Mouse (Mus musculus) spleen, adult 18-20 months (tissue): ENCODE results near the gene Kbtbd6.
A peak's percentile ranks its signal among the peaks of the same experiment; 100 is the strongest.

ENCODE experiments used
- DNase-seq, 2 experiments: peaks; one replicate each; pipeline ENCODE4 v3.0.0; 2022; ENCODE audit warnings: mixed read lengths in 2 of 2

Gene Kbtbd6

GRCm38 (mm10) chr14:79481339-79482151 lies 29.9 kb downstream of the Kbtbd6 start, which contains the start of gene Wbp4:
Wbp4 (minus strand) TSS chr14:79481520.
- peak; percentile 90 to 95 for DNase-seq

GRCm38 (mm10) chr14:79482251-79482661 lies 30.6 kb downstream of the Kbtbd6 start:
- DNase-seq: no peak

DNA sequence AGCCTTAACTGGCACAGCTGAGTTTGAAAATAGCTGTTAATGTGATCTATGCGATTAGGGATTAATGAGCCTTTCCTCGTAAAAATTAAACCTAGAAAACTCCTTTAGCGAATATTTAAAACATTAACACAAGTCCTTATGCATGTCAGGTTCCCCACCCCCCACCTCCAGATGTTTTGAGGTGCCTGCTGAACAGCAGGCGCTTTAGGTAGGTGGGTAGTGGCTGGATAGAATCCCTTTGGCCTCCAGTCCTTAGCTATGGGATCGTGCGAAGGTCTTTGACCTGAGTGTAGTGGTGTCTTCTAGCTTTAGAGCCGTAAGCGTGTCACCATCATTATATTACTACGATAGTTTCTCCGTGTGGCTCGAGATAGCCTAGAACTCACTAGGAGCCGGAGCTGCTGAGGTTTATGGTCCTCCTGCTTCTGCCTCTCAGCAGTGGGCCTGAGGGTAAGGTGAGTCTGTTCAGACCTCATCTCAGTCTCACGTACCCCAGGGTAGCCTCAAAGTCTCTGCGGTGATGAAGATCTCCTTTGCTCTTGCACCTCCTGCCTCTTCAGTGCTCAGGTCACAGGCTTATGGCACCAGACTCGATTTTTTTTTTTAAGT lies 31.2 kb downstream of the Kbtbd6 start:
- DNase-seq: no peak

DNA sequence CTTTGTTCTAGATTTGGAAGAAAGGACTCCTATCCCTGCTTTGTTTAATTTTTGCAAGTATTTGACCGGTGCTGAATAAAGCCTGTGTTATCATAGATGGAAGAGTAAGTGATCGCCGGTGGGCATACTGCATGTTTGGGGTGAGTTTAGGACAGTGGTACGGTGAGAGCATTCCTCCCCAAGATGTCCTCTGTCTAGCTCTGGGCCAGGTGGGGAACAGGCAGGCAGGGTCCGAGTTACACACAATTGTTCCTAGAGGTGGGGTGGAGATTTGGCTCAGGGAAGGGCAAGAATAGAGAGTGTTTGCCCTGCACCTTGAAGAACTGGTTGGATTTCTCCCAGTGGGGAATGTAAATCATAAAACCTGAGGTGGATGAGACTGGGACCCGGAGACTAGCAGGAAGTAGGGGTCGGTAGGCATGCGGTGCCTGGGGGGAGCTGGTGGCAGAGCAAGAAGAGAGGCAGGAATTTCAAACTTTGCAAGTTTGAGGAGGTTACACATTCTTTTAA lies 32.0 kb downstream of the Kbtbd6 start:
- DNase-seq: no peak

GRCm38 (mm10) chr14:79486617-79486992 lies 35.0 kb downstream of the Kbtbd6 start:
- no peak for DNase-seq

DNA sequence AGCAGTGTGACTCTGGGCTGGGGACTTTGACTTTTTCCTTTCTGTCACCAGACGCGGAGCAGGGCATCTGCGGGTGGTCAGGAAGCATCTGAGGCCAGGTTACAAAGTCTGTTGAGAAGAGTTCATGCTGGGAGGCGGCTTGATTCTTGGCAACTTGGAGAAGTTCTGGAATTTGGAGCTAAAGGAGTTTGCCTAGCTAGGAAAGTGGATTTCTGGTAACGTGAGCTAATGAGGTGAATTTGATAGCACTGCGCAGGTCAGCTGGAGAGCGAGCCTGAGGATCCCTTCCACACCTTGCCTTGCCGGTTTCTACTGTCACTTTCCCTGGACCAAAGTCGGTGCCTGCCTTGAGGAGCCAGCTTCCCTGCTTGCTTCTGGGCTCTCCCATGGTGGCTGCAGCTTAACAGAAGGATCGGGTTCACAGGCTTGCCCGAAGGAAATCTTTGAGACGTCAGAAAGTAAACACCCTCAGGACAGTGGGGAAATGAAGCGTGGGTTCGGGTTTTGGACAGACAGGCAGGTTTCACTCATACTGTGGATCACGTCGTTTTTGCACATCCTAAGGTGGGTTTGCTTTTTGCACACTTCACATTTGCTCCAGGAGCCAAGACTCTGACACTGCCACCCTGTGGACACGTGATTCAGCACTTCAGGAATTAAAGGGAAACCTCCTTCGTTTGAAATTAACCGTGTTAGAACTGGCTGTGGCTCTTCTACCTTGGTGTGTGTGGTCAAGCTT lies 35.5 kb downstream of the Kbtbd6 start:
- DNase-seq: peak in 1 of 2 experiments; percentile 21

DNA sequence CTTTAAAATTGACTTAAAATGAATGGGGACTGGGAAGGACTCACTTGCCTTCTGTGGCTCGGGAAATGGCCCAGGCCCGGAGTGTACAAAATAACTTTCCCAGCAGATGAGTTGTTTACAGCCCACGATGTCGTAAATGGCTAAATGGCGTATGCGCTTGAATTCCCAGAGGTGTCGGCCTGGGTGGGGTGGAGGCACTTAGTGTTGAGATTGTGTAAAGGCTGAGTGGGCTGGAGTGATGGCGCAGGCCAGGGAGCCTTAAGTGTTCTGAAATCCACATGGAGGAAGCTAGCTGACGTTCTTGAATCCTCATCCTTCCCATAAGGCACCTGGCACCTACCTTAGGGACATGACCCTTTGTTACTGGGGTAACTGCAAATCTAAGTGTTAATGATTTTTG lies 36.9 kb downstream of the Kbtbd6 start:
- DNase-seq: no peak

DNA sequence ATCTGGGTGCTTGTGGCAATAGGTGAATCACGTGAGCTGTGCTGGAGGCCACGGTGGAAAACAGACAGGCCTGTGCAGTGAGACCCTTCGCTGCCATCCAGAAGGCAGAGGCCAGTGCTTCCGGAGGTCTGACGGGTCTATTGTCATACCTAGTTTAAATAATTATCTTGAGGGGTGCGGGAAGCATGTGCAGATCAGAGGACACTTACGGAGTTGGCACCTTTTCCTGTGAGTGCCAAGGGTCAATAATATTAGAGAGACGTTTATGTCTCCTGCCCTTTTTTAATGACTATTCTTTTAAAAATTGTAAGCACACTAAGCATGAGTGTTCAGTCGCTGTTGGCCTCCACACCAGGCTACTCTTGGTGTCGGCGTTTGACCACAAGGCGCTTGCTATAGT lies 37.5 kb downstream of the Kbtbd6 start:
- no peak for DNase-seq

- no peak for DNase-seq
Measured at GRCm38 (mm10) chr14:79490246-79490645, 38.6 kb downstream of the Kbtbd6 start.

DNA sequence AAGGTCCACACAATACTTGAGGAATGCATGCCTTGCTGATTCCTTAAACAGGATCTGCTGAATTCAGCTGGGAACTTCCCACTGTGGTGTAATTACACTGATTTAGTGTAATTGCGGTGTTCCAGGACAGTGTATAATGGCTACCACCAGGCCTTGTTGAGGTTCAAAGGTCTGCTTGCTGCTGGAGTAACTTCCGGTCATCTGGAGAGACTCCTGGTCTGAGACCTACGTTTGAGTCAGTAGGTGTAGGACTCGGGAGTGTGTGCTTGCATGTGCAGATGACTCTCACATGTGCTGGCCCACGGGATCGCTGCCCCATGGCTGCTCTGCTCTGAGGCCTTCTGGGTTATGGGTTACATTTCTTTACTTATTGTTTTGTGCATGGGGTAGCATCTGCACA lies 42.7 kb downstream of the Kbtbd6 start:
- DNase-seq: no peak

GRCm38 (mm10) chr14:79499326-79499725 lies 47.7 kb downstream of the Kbtbd6 start:
- no peak for DNase-seq

DNA sequence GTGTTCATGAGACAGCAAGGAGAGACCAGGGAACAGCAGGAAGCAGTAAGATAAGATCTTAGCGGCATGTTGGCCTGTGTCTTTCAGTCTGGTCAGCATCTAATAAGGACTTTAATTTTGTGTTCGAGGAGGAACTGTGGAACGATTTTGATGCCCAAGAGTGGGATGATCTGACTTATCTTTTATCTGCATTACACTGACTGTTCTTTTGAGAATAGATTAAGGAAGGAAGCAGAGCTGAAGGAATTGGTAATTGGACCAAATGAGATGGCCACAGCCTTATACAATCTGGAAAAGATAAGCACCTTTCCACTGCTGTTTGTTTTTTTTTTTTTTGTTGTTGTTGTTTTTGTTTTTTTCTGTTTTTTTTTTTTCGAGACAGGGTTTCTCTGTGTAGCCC lies 49.1 kb downstream of the Kbtbd6 start:
- DNase-seq: no peak

GRCm38 (mm10) chr14:79503371-79504075 lies 51.9 kb downstream of the Kbtbd6 start:
- DNase-seq: no peak
